Mouse (Mus musculus) kidney, embryonic 15.5 days (tissue): ENCODE results near the gene Map9. TPM values are rescaled to one million over a fixed set of nuclear protein-coding genes. Genes with fewer than 3 reads are reported as not detected.
A peak's percentile ranks its signal among the peaks of the same experiment; 100 is the strongest.

ENCODE experiments used
- ATAC-seq: fragments of 200-750 bp; cut with Nextera tagmentation; replicated peaks from 2 replicates; pipeline ENCODE4 v1.8.0; 2017; ENCODE audit warnings: moderate TSS enrichment; ENCODE audit not compliant: low FRiP score
- H3K27ac ChIP-seq: fragments of 300-500 bp; sonication (generic); 2 replicates; pipeline ENCODE4 v1.5.1; 2015; ENCODE audit warnings: mild to moderate bottlenecking, inconsistent platforms
- H3K27me3 ChIP-seq: fragments of 300-500 bp; sonication (generic); 2 replicates; pipeline ENCODE4 v1.6.1; 2015; ENCODE audit warnings: inconsistent platforms
- H3K36me3 ChIP-seq: fragments of 300-500 bp; sonication (generic); 2 replicates; pipeline ENCODE4 v1.6.1; 2015; ENCODE audit warnings: inconsistent platforms
- H3K4me1 ChIP-seq: fragments of 300-500 bp; sonication (generic); 2 replicates; pipeline ENCODE4 v1.6.1; 2015; ENCODE audit warnings: inconsistent platforms
- H3K4me2 ChIP-seq: fragments of 300-500 bp; sonication (generic); 2 replicates; pipeline ENCODE4 v1.6.1; 2015; ENCODE audit warnings: moderate library complexity, mild to moderate bottlenecking, inconsistent platforms
- H3K4me3 ChIP-seq: fragments of 300-500 bp; sonication (generic); replicated peaks from 2 replicates; pipeline ENCODE4 v1.5.1; 2015; ENCODE audit warnings: mild to moderate bottlenecking, inconsistent platforms
- H3K9ac ChIP-seq: fragments of 300-500 bp; sonication (generic); 2 replicates; pipeline ENCODE4 v1.6.1; 2015; ENCODE audit warnings: mild to moderate bottlenecking, inconsistent platforms
- H3K9me3 ChIP-seq: fragments of 300-500 bp; sonication (generic); replicated peaks from 2 replicates; pipeline ENCODE4 v1.6.1; 2016; ENCODE audit warnings: inconsistent platforms
- WGBS: fragments of 180-500 bp; shearing (Covaris S2); methylation state at CpG from one replicate; pipeline ENCODE4 v1.1.7; 2015; ENCODE audit warnings: mixed read lengths; 5-methylcytosine and 5-hydroxymethylcytosine counted together
- polyA plus RNA-seq: library from polyadenylated mRNA; unstranded; fragments of >200 nt; fragmentation: Nextera tagmentation; extraction: Ambion mirVana; gene quantifications from 2 replicates; pipeline ENCODE4 v1.2.1, GENCODE M21; 2015

Map9 gene
- polyA plus RNA-seq, 1 experiment from 2014 or later: 7.5 TPM

GRCm38 (mm10) chr3:82364505-82364904 is 6.7 kb downstream of the Map9 start:
- H3K27me3 ChIP-seq: no peaks in the 10 kb centered on the region
- H3K9ac ChIP-seq: no peak overlapping the region
- H3K36me3 ChIP-seq: peaks cover 14% of the 10 kb centered on the region
- no peaks in the 10 kb centered on the region for H3K9me3 ChIP-seq
- ATAC-seq: no peak
- H3K4me2 ChIP-seq: no peak overlapping the region
- no peaks in the 10 kb centered on the region for H3K4me1 ChIP-seq
- no peak overlapping the region for H3K27ac ChIP-seq
- 82% methylated on average over 8 of the region's 8 CpGs for WGBS
- no peak overlapping the region for H3K4me3 ChIP-seq

- ATAC-seq: no peak
- Histone ChIP-seq H3K4me3 (no peak overlapping the region), H3K9me3 (no peaks in the 10 kb centered on the region), H3K27ac (no peak overlapping the region), H3K9ac (no peak overlapping the region), H3K36me3 (peaks cover 14% of the 10 kb centered on the region), H3K27me3 (no peaks in the 10 kb centered on the region), H3K4me1 (no peaks in the 10 kb centered on the region), H3K4me2 (no peak overlapping the region)
- WGBS: 37% methylated on average over 4 of the region's 4 CpGs
These were observed 7.1 kb downstream of the Map9 start for GRCm38 (mm10) chr3:82364988-82365387.

GRCm38 (mm10) chr3:82369063-82369860 is 11.4 kb downstream of the Map9 start:
- H3K9me3 ChIP-seq: no peaks in the 10 kb centered on the region
- 81% methylated on average over 21 of the region's 21 CpGs for WGBS
- H3K9ac ChIP-seq: no peak overlapping the region
- ATAC-seq: no peak
- H3K4me3 ChIP-seq: no peak overlapping the region
- peaks cover 28% of the 10 kb centered on the region; the same call in 1 of the 2 replicates for H3K36me3 ChIP-seq
- no peaks in the 10 kb centered on the region for H3K27me3 ChIP-seq
- H3K4me2 ChIP-seq: no peak overlapping the region
- H3K27ac ChIP-seq: no peak overlapping the region
- no peaks in the 10 kb centered on the region for H3K4me1 ChIP-seq

- ATAC-seq: no peak
- no peak overlapping the region for H3K4me2 ChIP-seq
These were observed 12.7 kb downstream of the Map9 start for GRCm38 (mm10) chr3:82370439-82371011.

GRCm38 (mm10) chr3:82376965-82377364 is 19.1 kb downstream of the Map9 start:
- Histone ChIP-seq H3K27ac (no peak overlapping the region), H3K9ac (no peak overlapping the region), H3K27me3 (no peaks in the 10 kb centered on the region), H3K4me3 (no peak overlapping the region), H3K9me3 (no peaks in the 10 kb centered on the region), H3K36me3 (peaks cover 34% of the 10 kb centered on the region; the same call in 1 of the 2 replicates), H3K4me1 (no peaks in the 10 kb centered on the region), H3K4me2 (no peak overlapping the region)
- peak; percentile 80 for ATAC-seq
- WGBS: 55% methylated on average over 14 of the region's 14 CpGs

More at GRCm38 (mm10) chr3:82370439-82371011, 12.7 kb downstream of the Map9 start:
- H3K4me1 ChIP-seq: no peaks in the 10 kb centered on the region
- no peaks in the 10 kb centered on the region for H3K9me3 ChIP-seq
- H3K27ac ChIP-seq: no peak overlapping the region
- peaks cover 36% of the 10 kb centered on the region; the same call in 1 of the 2 replicates for H3K36me3 ChIP-seq
- no peak overlapping the region for H3K9ac ChIP-seq
- H3K27me3 ChIP-seq: no peaks in the 10 kb centered on the region
- no peak overlapping the region for H3K4me3 ChIP-seq
- 84% methylated on average over 10 of the region's 10 CpGs for WGBS

GRCm38 (mm10) chr3:82382325-82382724 is 24.5 kb downstream of the Map9 start:
- Histone ChIP-seq H3K4me3 (no peak overlapping the region), H3K27me3 (no peaks in the 10 kb centered on the region), H3K4me1 (no peaks in the 10 kb centered on the region), H3K27ac (no peak overlapping the region), H3K36me3 (peaks cover 31% of the 10 kb centered on the region), H3K9ac (no peak overlapping the region), H3K4me2 (no peak overlapping the region), H3K9me3 (no peaks in the 10 kb centered on the region)
- WGBS: 83% methylated on average over 11 of the region's 11 CpGs
- ATAC-seq: no peak

- Histone ChIP-seq H3K4me2 (no peak overlapping the region), H3K36me3 (peaks cover 32% of the 10 kb centered on the region), H3K9ac (no peak overlapping the region), H3K9me3 (no peaks in the 10 kb centered on the region), H3K4me1 (no peaks in the 10 kb centered on the region), H3K4me3 (no peak overlapping the region), H3K27me3 (no peaks in the 10 kb centered on the region), H3K27ac (no peak overlapping the region)
- 76% methylated on average over 8 of the region's 8 CpGs for WGBS
- ATAC-seq: no peak
These were observed 27.2 kb downstream of the Map9 start for GRCm38 (mm10) chr3:82385091-82385490.

GRCm38 (mm10) chr3:82405830-82406229 is 48.0 kb downstream of the Map9 start:
- no peak for ATAC-seq
- no peaks in the 10 kb centered on the region for H3K27me3 ChIP-seq
- no peak overlapping the region for H3K4me2 ChIP-seq
- H3K4me1 ChIP-seq: no peaks in the 10 kb centered on the region
- no peak overlapping the region for H3K4me3 ChIP-seq
- no peak overlapping the region for H3K9ac ChIP-seq
- H3K36me3 ChIP-seq: no peaks in the 10 kb centered on the region
- no peaks in the 10 kb centered on the region for H3K9me3 ChIP-seq
- no peak overlapping the region for H3K27ac ChIP-seq
- 85% methylated on average over 6 of the region's 6 CpGs for WGBS

- no peaks in the 10 kb centered on the region for H3K27me3 ChIP-seq
- no peaks in the 10 kb centered on the region for H3K36me3 ChIP-seq
- no peak for ATAC-seq
- 87% methylated on average over 3 of the region's 3 CpGs for WGBS
- H3K9ac ChIP-seq: no peak overlapping the region
- H3K9me3 ChIP-seq: no peaks in the 10 kb centered on the region
- no peaks in the 10 kb centered on the region for H3K4me1 ChIP-seq
- no peak overlapping the region for H3K4me2 ChIP-seq
- no peak overlapping the region for H3K4me3 ChIP-seq
- H3K27ac ChIP-seq: no peak overlapping the region
These were observed 48.5 kb downstream of the Map9 start for GRCm38 (mm10) chr3:82406336-82406735.

GRCm38 (mm10) chr3:82407432-82407831 is 49.6 kb downstream of the Map9 start:
- Histone ChIP-seq H3K4me3 (no peak overlapping the region), H3K27ac (no peak overlapping the region), H3K4me1 (no peaks in the 10 kb centered on the region), H3K9ac (no peak overlapping the region), H3K36me3 (no peaks in the 10 kb centered on the region), H3K4me2 (no peak overlapping the region), H3K9me3 (no peaks in the 10 kb centered on the region), H3K27me3 (no peaks in the 10 kb centered on the region)
- WGBS: 64% methylated on average over 2 of the region's 2 CpGs
- no peak for ATAC-seq

- no peak overlapping the region for H3K9ac ChIP-seq
- no peaks in the 10 kb centered on the region for H3K36me3 ChIP-seq
- H3K4me3 ChIP-seq: no peak overlapping the region
- H3K27me3 ChIP-seq: no peaks in the 10 kb centered on the region
- H3K4me1 ChIP-seq: no peaks in the 10 kb centered on the region
- H3K27ac ChIP-seq: no peak overlapping the region
- no peak overlapping the region for H3K4me2 ChIP-seq
- no peak for ATAC-seq
- H3K9me3 ChIP-seq: no peaks in the 10 kb centered on the region
These were observed 54.6 kb downstream of the Map9 start for GRCm38 (mm10) chr3:82412397-82412796.

- H3K9me3 ChIP-seq: no peaks in the 10 kb centered on the region
- no peaks in the 10 kb centered on the region for H3K36me3 ChIP-seq
- no peak overlapping the region for H3K9ac ChIP-seq
- no peak overlapping the region for H3K27ac ChIP-seq
- H3K4me2 ChIP-seq: no peak overlapping the region
- no peak overlapping the region for H3K4me3 ChIP-seq
- H3K27me3 ChIP-seq: no peaks in the 10 kb centered on the region
- WGBS: 89% methylated on average over 3 of the region's 3 CpGs
- no peak for ATAC-seq
- no peaks in the 10 kb centered on the region for H3K4me1 ChIP-seq
These were observed 60.1 kb downstream of the Map9 start for GRCm38 (mm10) chr3:82417958-82418357.
